Mouse (Mus musculus) embryonic facial prominence, embryonic 12.5 days (tissue): ENCODE data around the gene Nckap1. TPM values are rescaled to one million over a fixed set of nuclear protein-coding genes. Genes with fewer than 3 reads are reported as not detected.
"Not testable (repeated sequence)": the region's sequence is repeated elsewhere in the genome, so short reads cannot be mapped to it uniquely, and the experiment has no call there.

Source experiments
- ATAC-seq: fragments of 200-750 bp; cut with Nextera tagmentation; 2 replicates; pipeline ENCODE4 v1.8.0; 2017; ENCODE audit not compliant: insufficient number of reproducible peaks, insufficient read depth, low FRiP score, low TSS enrichment
- H3K27ac ChIP-seq: fragments of 300-500 bp; sonication (generic); 2 replicates; pipeline ENCODE4 v1.5.1; 2016; ENCODE audit warnings: mild to moderate bottlenecking
- H3K27me3 ChIP-seq: fragments of 300-500 bp; sonication (generic); 2 replicates; pipeline ENCODE4 v1.6.1; 2016; ENCODE audit warnings: mild to moderate bottlenecking, moderate library complexity
- H3K36me3 ChIP-seq: fragments of 300-500 bp; sonication (generic); 2 replicates; pipeline ENCODE4 v1.6.1; 2016; ENCODE audit warnings: mild to moderate bottlenecking
- H3K4me1 ChIP-seq: fragments of 300-500 bp; sonication (generic); 2 replicates; pipeline ENCODE4 v1.6.1; 2016
- H3K4me2 ChIP-seq: fragments of 300-500 bp; sonication (generic); replicated peaks from 2 replicates; pipeline ENCODE4 v1.6.1; 2016; ENCODE audit warnings: mild to moderate bottlenecking, moderate library complexity
- H3K4me3 ChIP-seq: fragments of 300-500 bp; sonication (generic); 2 replicates; pipeline ENCODE4 v1.5.1; 2016; ENCODE audit warnings: mild to moderate bottlenecking
- H3K9ac ChIP-seq: fragments of 300-500 bp; sonication (generic); 2 replicates; pipeline ENCODE4 v1.6.1; 2016; ENCODE audit warnings: mild to moderate bottlenecking, moderate library complexity
- H3K9me3 ChIP-seq: fragments of 300-500 bp; sonication (generic); 2 replicates; pipeline ENCODE4 v1.6.1; 2016; ENCODE audit warnings: mild to moderate bottlenecking, moderate library complexity
- WGBS: fragments of 180-500 bp; shearing (Covaris S2); methylation state at CpG from one replicate; pipeline ENCODE4 v1.1.7; 2016; 5-methylcytosine and 5-hydroxymethylcytosine counted together
- polyA plus RNA-seq: library from polyadenylated mRNA; unstranded; fragments of >200 nt; fragmentation: Nextera tagmentation; extraction: Ambion mirVana; gene quantifications from 2 replicates; pipeline ENCODE4 v1.2.1, GENCODE M21; 2016

Nckap1 gene
- polyA plus RNA-seq, 1 experiment from 2014 or later, result 91.8 TPM

DNA sequence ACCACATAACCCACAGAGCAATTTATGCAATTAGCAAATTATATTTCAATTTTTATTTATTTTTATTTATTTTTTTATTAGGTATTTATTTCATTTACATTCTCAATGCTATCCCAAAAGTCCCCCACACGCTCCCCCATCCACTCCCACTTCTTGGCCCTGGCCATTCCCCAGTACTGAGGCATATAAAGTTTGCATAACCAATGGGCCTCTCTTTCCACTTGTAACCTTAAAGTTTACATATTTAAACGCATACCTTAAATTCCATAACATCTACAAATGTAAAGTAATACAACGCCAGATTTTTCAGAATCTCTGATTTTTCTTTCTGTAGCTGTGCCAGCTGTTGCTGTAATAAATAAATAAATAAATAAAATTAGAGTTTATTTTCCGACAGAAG lies 26.7 kb downstream of the Nckap1 start:
- no peak overlapping the region for H3K4me3 ChIP-seq
- no peaks in the 10 kb centered on the region for H3K27me3 ChIP-seq
- ATAC-seq, result no peak
- H3K9ac ChIP-seq, result no peak overlapping the region
- no peaks in the 10 kb centered on the region for H3K9me3 ChIP-seq
- peaks cover 29% of the 10 kb centered on the region for H3K36me3 ChIP-seq
- no peaks in the 10 kb centered on the region for H3K4me1 ChIP-seq
- no peak overlapping the region for H3K4me2 ChIP-seq
- 68% methylated on average over 4 of the region's 4 CpGs for WGBS
- no peak overlapping the region for H3K27ac ChIP-seq

DNA sequence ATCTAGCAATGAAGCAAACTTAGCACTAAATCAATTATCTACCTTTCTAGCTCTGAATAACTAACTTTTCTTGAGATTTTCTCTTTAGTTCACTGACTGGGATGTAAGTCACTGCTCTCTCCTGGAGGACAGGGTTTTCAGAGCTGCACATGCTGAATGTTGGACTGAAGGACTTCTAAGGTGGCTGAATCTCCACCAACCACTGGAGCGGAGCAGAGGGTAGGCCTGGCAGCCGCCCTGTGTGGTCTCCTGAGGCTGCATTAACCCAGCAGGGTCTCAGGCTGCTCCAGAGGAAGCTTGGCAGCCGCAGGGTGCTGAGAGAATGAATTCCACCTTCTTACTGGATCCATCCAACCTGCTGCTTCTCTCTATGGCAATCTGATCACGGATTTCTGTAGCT lies 31.5 kb downstream of the Nckap1 start:
- Histone ChIP-seq H3K27ac (no peak overlapping the region), H3K4me3 (no peak overlapping the region), H3K9ac (no peak overlapping the region), H3K36me3 (peaks cover 42% of the 10 kb centered on the region), H3K4me1 (no peaks in the 10 kb centered on the region), H3K9me3 (no peaks in the 10 kb centered on the region), H3K27me3 (no peaks in the 10 kb centered on the region), H3K4me2 (no peak overlapping the region)
- 90% methylated on average over 4 of the region's 4 CpGs for WGBS
- no peak for ATAC-seq

DNA sequence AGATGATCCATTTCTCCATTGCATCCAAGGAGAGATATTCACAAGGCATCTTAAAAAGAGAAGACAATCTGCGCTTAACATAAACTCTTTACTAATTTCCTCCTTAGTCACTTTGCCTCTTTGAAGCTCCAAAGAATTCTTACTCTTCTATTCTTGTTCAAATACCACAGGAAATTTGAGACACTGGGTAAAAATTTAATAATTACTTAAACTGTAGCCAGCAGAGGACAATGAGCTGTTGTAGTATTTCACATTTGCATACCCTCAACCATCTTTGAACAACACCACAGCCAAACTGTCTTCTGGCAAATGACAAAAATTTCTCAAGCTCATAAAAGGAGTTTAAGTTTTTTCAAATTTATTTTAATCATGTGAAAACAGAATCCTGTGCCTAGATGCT lies 33.3 kb downstream of the Nckap1 start:
- H3K4me2 ChIP-seq, result no peak overlapping the region
- H3K4me3 ChIP-seq, result no peak overlapping the region
- no peak for ATAC-seq
- H3K36me3 ChIP-seq, result peaks cover 48% of the 10 kb centered on the region
- H3K27me3 ChIP-seq, result no peaks in the 10 kb centered on the region
- WGBS, result 83% methylated on average over 1 of the region's 1 CpGs
- no peaks in the 10 kb centered on the region for H3K4me1 ChIP-seq
- no peak overlapping the region for H3K9ac ChIP-seq
- no peak overlapping the region for H3K27ac ChIP-seq
- no peaks in the 10 kb centered on the region for H3K9me3 ChIP-seq

- no peak overlapping the region for H3K27ac ChIP-seq
- H3K36me3 ChIP-seq, result peaks cover 41% of the 10 kb centered on the region
- H3K4me3 ChIP-seq, result no peak overlapping the region
- no peaks in the 10 kb centered on the region for H3K4me1 ChIP-seq
- no peak overlapping the region for H3K9ac ChIP-seq
- no peaks in the 10 kb centered on the region for H3K9me3 ChIP-seq
- WGBS, result 89% methylated on average over 5 of the region's 5 CpGs
- H3K4me2 ChIP-seq, result no peak overlapping the region
- no peaks in the 10 kb centered on the region for H3K27me3 ChIP-seq
- ATAC-seq, result no peak
Measured at GRCm38 (mm10) chr2:80542801-80543200, 38.4 kb downstream of the Nckap1 start.

- Histone ChIP-seq H3K4me1 (no peaks in the 10 kb centered on the region), H3K27ac (no peak overlapping the region), H3K27me3 (no peaks in the 10 kb centered on the region), H3K9ac (no peak overlapping the region), H3K4me2 (no peak overlapping the region), H3K36me3 (peaks cover 34% of the 10 kb centered on the region), H3K9me3 (no peaks in the 10 kb centered on the region), H3K4me3 (no peak overlapping the region)
- no peak for ATAC-seq
- WGBS, result 58% methylated on average over 3 of the region's 3 CpGs
Measured at GRCm38 (mm10) chr2:80537156-80537555, 44.0 kb downstream of the Nckap1 start.

- 91% methylated on average over 2 of the region's 2 CpGs for WGBS
- H3K9ac ChIP-seq, result no peak overlapping the region
- ATAC-seq, result no peak
- H3K9me3 ChIP-seq, result no peaks in the 10 kb centered on the region
- no peak overlapping the region for H3K4me3 ChIP-seq
- peaks cover 38% of the 10 kb centered on the region for H3K36me3 ChIP-seq
- H3K4me2 ChIP-seq, result no peak overlapping the region
- no peaks in the 10 kb centered on the region for H3K27me3 ChIP-seq
- H3K4me1 ChIP-seq, result no peaks in the 10 kb centered on the region
- no peak overlapping the region for H3K27ac ChIP-seq
Measured at GRCm38 (mm10) chr2:80536608-80537007, 44.6 kb downstream of the Nckap1 start.

GRCm38 (mm10) chr2:80524275-80524674 lies 56.9 kb downstream of the Nckap1 start:
- Histone ChIP-seq H3K4me3 (no peak overlapping the region), H3K36me3 (peaks cover 62% of the 10 kb centered on the region), H3K27me3 (no peaks in the 10 kb centered on the region), H3K4me1 (no peaks in the 10 kb centered on the region), H3K4me2 (no peak overlapping the region), H3K9ac (no peak overlapping the region), H3K27ac (no peak overlapping the region), H3K9me3 (no peaks in the 10 kb centered on the region)
- 87% methylated on average over 9 of the region's 9 CpGs for WGBS
- no peak for ATAC-seq

DNA sequence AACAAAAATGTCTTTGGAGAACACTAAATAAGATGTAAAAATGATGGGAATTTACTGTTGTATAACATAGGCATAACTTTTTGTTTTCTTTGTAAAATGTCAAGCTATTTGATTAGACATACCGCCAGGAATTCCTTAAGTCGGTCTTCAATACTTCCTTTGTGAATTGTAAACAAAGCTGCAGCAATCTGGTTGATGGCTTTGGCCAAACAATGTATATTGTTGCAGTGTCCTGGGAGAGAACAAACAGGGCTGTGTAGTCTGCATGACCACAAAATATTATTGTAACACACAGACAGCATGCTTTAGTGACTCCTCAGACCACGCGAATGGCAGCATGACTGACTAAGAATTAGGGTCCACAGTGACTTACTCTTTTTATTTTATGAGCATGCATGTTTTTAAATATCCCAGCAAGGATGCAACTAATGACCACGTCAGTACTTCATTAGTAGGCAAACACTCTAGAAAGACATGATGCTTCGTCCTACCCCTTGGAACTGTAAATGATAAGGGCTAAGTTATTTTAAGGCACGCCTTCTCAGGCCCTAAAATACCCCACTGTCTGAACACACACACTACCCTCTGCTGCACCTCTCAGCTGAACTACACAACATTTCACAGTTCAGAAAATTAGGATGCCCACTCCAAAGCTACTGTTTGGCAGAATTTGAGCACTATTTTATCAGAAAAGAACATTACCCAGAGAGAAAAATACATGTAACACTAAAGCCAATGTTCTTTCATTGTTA lies 75.0 kb downstream of the Nckap1 start:
- no peak overlapping the region for H3K4me3 ChIP-seq
- H3K4me1 ChIP-seq, result no peaks in the 10 kb centered on the region
- H3K9me3 ChIP-seq, result no peaks in the 10 kb centered on the region
- H3K27me3 ChIP-seq, result no peaks in the 10 kb centered on the region
- ATAC-seq, result no peak
- peaks cover 47% of the 10 kb centered on the region for H3K36me3 ChIP-seq
- H3K4me2 ChIP-seq, result no peak overlapping the region
- WGBS, result 67% methylated on average over 7 of the region's 7 CpGs
- no peak overlapping the region for H3K9ac ChIP-seq
- no peak overlapping the region for H3K27ac ChIP-seq

DNA sequence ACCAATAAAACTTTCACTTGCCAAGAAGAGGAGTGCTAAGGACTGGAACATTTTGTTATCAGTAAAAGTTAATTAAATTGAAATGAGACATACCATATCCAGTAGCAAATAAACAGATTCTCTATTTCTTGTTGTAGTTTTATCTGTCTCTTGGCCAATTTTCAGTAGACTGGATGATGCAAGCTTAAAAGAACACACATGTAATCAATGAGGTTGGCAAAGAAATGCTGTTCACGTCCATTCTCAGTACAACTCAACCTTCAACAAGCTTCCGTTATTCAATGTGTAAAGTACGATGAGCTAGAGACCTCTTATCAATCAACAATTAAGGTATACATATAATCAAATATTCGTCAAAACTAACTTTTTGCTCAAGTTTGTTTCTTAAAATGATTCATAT lies 79.0 kb downstream of the Nckap1 start:
- H3K4me2 ChIP-seq, result no peak overlapping the region
- no peak overlapping the region for H3K27ac ChIP-seq
- H3K9me3 ChIP-seq, result no peaks in the 10 kb centered on the region
- WGBS, result 95% methylated on average over 4 of the region's 4 CpGs
- H3K4me3 ChIP-seq, result no peak overlapping the region
- no peak overlapping the region for H3K9ac ChIP-seq
- no peaks in the 10 kb centered on the region for H3K4me1 ChIP-seq
- no peak for ATAC-seq
- peaks cover 48% of the 10 kb centered on the region for H3K36me3 ChIP-seq
- no peaks in the 10 kb centered on the region for H3K27me3 ChIP-seq

DNA sequence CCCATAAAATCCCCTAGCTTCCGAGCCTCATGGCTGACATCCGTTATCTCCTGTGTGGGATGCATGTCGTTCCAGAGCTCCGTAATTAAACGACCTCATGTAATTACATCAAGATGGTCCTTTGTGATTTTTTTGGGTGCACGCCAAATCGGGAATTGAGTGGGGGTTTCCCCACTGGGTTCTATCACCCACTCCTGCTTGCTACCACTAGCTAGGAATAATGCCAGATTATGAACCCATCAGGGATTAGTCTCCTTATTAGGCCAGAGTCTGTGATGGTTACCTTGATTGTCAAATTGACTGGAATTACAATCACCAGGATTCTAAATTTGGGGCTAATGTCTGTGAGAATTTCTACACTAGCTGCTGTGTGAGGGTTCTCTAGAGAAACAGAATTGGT lies 85.9 kb downstream of the Nckap1 start:
- peaks cover 15% of the 10 kb centered on the region for H3K36me3 ChIP-seq
- H3K4me2 ChIP-seq, result not testable (repeated sequence)

GRCm38 (mm10) chr2:80486851-80487250 lies 94.3 kb downstream of the Nckap1 start:
- H3K4me2 ChIP-seq, result no peak overlapping the region
- no peak for ATAC-seq
- 52% methylated on average over 5 of the region's 5 CpGs for WGBS

More for the DNA sequence above, 85.9 kb downstream of the Nckap1 start:
- not testable (repeated sequence) for H3K4me3 ChIP-seq, H3K9me3 ChIP-seq, H3K27ac ChIP-seq, ATAC-seq, H3K4me1 ChIP-seq, H3K27me3 ChIP-seq, H3K9ac ChIP-seq
- 51% methylated on average over 7 of the region's 7 CpGs for WGBS

DNA sequence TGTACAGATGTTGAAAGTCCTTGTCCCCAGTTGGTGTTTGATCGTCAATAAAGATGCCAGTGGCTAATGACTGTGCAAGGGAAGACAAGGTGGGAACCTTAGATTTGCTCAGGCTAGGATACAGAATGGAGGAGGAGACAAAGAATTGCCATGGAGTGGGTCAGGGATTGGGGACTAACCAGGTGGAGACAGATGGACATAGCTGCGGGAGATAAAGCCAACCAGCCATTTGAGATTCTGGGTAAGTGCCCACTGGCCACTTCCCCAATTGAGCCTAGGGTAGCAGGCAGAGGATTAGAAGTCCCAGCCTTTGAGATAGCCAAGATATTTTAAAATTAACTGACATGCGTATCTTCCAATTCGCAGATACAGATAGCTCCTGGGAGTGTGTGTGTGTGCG lies 96.2 kb downstream of the Nckap1 start:
- no peak overlapping the region for H3K27ac ChIP-seq
- no peak overlapping the region for H3K4me3 ChIP-seq
- no peak overlapping the region for H3K9ac ChIP-seq
- WGBS, result 96% methylated on average over 5 of the region's 5 CpGs
- H3K9me3 ChIP-seq, result no peaks in the 10 kb centered on the region
- H3K36me3 ChIP-seq, result no peaks in the 10 kb centered on the region
- no peaks in the 10 kb centered on the region for H3K4me1 ChIP-seq
- no peak for ATAC-seq
- H3K27me3 ChIP-seq, result no peaks in the 10 kb centered on the region
- H3K4me2 ChIP-seq, result no peak overlapping the region

More at GRCm38 (mm10) chr2:80486851-80487250, 94.3 kb downstream of the Nckap1 start:
- H3K36me3 ChIP-seq, result no peaks in the 10 kb centered on the region
- H3K4me3 ChIP-seq, result no peak overlapping the region
- no peak overlapping the region for H3K27ac ChIP-seq
- H3K27me3 ChIP-seq, result no peaks in the 10 kb centered on the region
- H3K9ac ChIP-seq, result no peak overlapping the region
- H3K4me1 ChIP-seq, result no peaks in the 10 kb centered on the region
- no peaks in the 10 kb centered on the region for H3K9me3 ChIP-seq
